Mouse (Mus musculus) neural tube, embryonic 12.5 days (tissue): Measurements from ENCODE around the gene Fam118b. TPM values are rescaled to one million over a fixed set of nuclear protein-coding genes. Genes with fewer than 3 reads are reported as not detected.

Experiments used
- ATAC-seq: fragments of 200-750 bp; cut with Nextera tagmentation; 2 replicates; pipeline ENCODE4 v1.8.0; 2017; ENCODE audit warnings: low read depth, mild to moderate bottlenecking, moderate TSS enrichment, moderate library complexity; ENCODE audit not compliant: low FRiP score
- H3K27ac ChIP-seq: fragments of 300-500 bp; sonication (generic); 2 replicates; pipeline ENCODE4 v1.5.1; 2016
- H3K27me3 ChIP-seq: fragments of 300-500 bp; sonication (generic); replicated peaks from 2 replicates; pipeline ENCODE4 v1.6.1; 2016; ENCODE audit warnings: mild to moderate bottlenecking
- H3K36me3 ChIP-seq: fragments of 300-500 bp; sonication (generic); 2 replicates; pipeline ENCODE4 v1.6.1; 2016; ENCODE audit warnings: mild to moderate bottlenecking
- H3K4me1 ChIP-seq: fragments of 300-500 bp; sonication (generic); 2 replicates; pipeline ENCODE4 v1.6.1; 2016
- H3K4me2 ChIP-seq: fragments of 300-500 bp; sonication (generic); replicated peaks from 2 replicates; pipeline ENCODE4 v1.6.1; 2016; ENCODE audit warnings: mild to moderate bottlenecking
- H3K4me3 ChIP-seq: fragments of 300-500 bp; sonication (generic); 2 replicates; pipeline ENCODE4 v1.5.1; 2016
- H3K9ac ChIP-seq: fragments of 300-500 bp; sonication (generic); 2 replicates; pipeline ENCODE4 v1.6.1; 2016; ENCODE audit warnings: mild to moderate bottlenecking
- H3K9me3 ChIP-seq: fragments of 300-500 bp; sonication (generic); 2 replicates; pipeline ENCODE4 v1.6.1; 2016; ENCODE audit warnings: mild to moderate bottlenecking
- WGBS: fragments of 180-500 bp; shearing (Covaris S2); methylation state at CpG from one replicate; pipeline ENCODE4 v1.1.7; 2016; 5-methylcytosine and 5-hydroxymethylcytosine counted together
- polyA plus RNA-seq: library from polyadenylated mRNA; unstranded; fragments of >200 nt; fragmentation: Nextera tagmentation; extraction: Ambion mirVana; gene quantifications from 2 replicates; pipeline ENCODE4 v1.2.1, GENCODE M21; 2016

Gene Fam118b
- polyA plus RNA-seq, 1 experiment from 2014 or later, result 68.3 TPM

GRCm38 (mm10) chr9:35187351-35187903 is 80.2 kb downstream of the Fam118b start:
- ATAC-seq, result no peak
- 91% methylated on average over 10 of the region's 10 CpGs for WGBS
- Histone ChIP-seq H3K27me3 (no peaks in the 10 kb centered on the region), H3K27ac (no peak overlapping the region), H3K4me2 (no peak overlapping the region), H3K4me3 (no peak overlapping the region), H3K9ac (no peak overlapping the region), H3K9me3 (no peaks in the 10 kb centered on the region), H3K36me3 (peaks cover 34% of the 10 kb centered on the region; the same call in 1 of the 2 replicates), H3K4me1 (no peaks in the 10 kb centered on the region)

DNA sequence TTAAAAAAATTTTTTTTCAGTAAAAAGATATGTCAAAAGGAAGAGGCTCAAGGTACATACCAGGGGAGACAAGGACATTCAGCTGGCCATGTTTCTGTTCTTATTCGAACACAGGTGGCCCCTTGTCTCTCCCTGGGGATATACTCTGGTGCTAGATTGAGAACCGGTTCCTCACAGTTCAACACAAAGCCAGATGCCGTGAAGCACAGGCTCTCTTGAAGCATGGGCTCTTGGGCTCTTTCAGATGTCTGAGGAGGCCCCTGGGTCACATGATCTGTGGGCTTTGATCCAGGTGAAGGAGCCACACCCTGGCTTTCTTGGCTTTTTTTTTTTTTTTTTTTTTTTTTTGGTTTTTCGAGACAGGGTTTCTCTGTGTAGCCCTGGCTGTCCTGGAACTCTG is 81.2 kb downstream of the Fam118b start:
- Histone ChIP-seq H3K9ac (no peak overlapping the region), H3K27ac (no peak overlapping the region), H3K27me3 (no peaks in the 10 kb centered on the region), H3K4me1 (no peaks in the 10 kb centered on the region), H3K36me3 (peaks cover 33% of the 10 kb centered on the region; the same call in 1 of the 2 replicates), H3K4me2 (no peak overlapping the region), H3K4me3 (no peak overlapping the region), H3K9me3 (no peaks in the 10 kb centered on the region)
- ATAC-seq, result no peak
- WGBS, result 88% methylated on average over 4 of the region's 4 CpGs

- 77% methylated on average over 5 of the region's 5 CpGs for WGBS
- H3K4me2 ChIP-seq, result no peak overlapping the region
- H3K27ac ChIP-seq, result no peak overlapping the region
- no peaks in the 10 kb centered on the region for H3K9me3 ChIP-seq
- H3K36me3 ChIP-seq, result peaks cover 12% of the 10 kb centered on the region; the same call in 1 of the 2 replicates
- no peak for ATAC-seq
- no peak overlapping the region for H3K9ac ChIP-seq
- H3K4me3 ChIP-seq, result no peak overlapping the region
- no peaks in the 10 kb centered on the region for H3K27me3 ChIP-seq
- no peaks in the 10 kb centered on the region for H3K4me1 ChIP-seq
These were observed 84.2 kb downstream of the Fam118b start for GRCm38 (mm10) chr9:35183359-35183758.

GRCm38 (mm10) chr9:35182832-35183231 is 84.8 kb downstream of the Fam118b start:
- peaks cover 7% of the 10 kb centered on the region; the same call in 1 of the 2 replicates for H3K36me3 ChIP-seq
- no peak overlapping the region for H3K4me2 ChIP-seq
- H3K9me3 ChIP-seq, result no peaks in the 10 kb centered on the region
- H3K4me3 ChIP-seq, result no peak overlapping the region
- H3K27ac ChIP-seq, result no peak overlapping the region
- H3K4me1 ChIP-seq, result no peaks in the 10 kb centered on the region
- no peak for ATAC-seq
- H3K27me3 ChIP-seq, result no peaks in the 10 kb centered on the region
- WGBS, result 90% methylated on average over 2 of the region's 2 CpGs
- no peak overlapping the region for H3K9ac ChIP-seq

- peaks cover 13% of the 10 kb centered on the region; the same call in 1 of the 2 replicates for H3K4me1 ChIP-seq
- H3K27me3 ChIP-seq, result no peaks in the 10 kb centered on the region
- peak overlapping the region; percentile 51; the same call in 1 of the 2 replicates for H3K9ac ChIP-seq
- H3K4me3 ChIP-seq, result peak overlapping the region; percentile 63
- H3K36me3 ChIP-seq, result no peaks in the 10 kb centered on the region
- 52% methylated on average over 14 of the region's 14 CpGs for WGBS
- H3K4me2 ChIP-seq, result peak overlapping the region; percentile 74
- H3K27ac ChIP-seq, result no peak overlapping the region
- no peaks in the 10 kb centered on the region for H3K9me3 ChIP-seq
- ATAC-seq, result peak; percentile 41
These were observed 91.4 kb downstream of the Fam118b start for GRCm38 (mm10) chr9:35176124-35176659.

GRCm38 (mm10) chr9:35175251-35176123 is 92.1 kb downstream of the Fam118b start, which contains the start of gene Dcps:
Gene Dcps (minus strand): TSS chr9:35176061.
- Histone ChIP-seq H3K4me3 (peak within 1 kb of the TSS; percentile 63), H3K27me3 (no peaks in the 10 kb centered on the region), H3K4me2 (peak within 1 kb of the TSS; percentile 74), H3K9ac (peak within 1 kb of the TSS; percentile 51), H3K36me3 (peaks cover 4% of the 10 kb centered on the region; the same call in 1 of the 2 replicates), H3K9me3 (no peaks in the 10 kb centered on the region), H3K4me1 (peaks cover 13% of the 10 kb centered on the region; the same call in 1 of the 2 replicates), H3K27ac (no peak within 1 kb of the TSS)
- ATAC-seq, result peak; percentile 98
- under 1% methylated on average over 38 of the region's 38 CpGs for WGBS

GRCm38 (mm10) chr9:35173331-35173730 is 94.3 kb downstream of the Fam118b start:
- ATAC-seq, result no peak
- no peak overlapping the region for H3K9ac ChIP-seq
- no peak overlapping the region for H3K27ac ChIP-seq
- peaks cover 10% of the 10 kb centered on the region for H3K36me3 ChIP-seq
- H3K9me3 ChIP-seq, result no peaks in the 10 kb centered on the region
- peaks cover 13% of the 10 kb centered on the region; the same call in 1 of the 2 replicates for H3K4me1 ChIP-seq
- 97% methylated on average over 1 of the region's 1 CpGs for WGBS
- H3K27me3 ChIP-seq, result no peaks in the 10 kb centered on the region
- H3K4me2 ChIP-seq, result no peak overlapping the region
- H3K4me3 ChIP-seq, result no peak overlapping the region

GRCm38 (mm10) chr9:35170071-35170470 is 97.5 kb downstream of the Fam118b start:
- no peaks in the 10 kb centered on the region for H3K9me3 ChIP-seq
- H3K36me3 ChIP-seq, result peaks cover 10% of the 10 kb centered on the region
- H3K4me2 ChIP-seq, result no peak overlapping the region
- no peak overlapping the region for H3K27ac ChIP-seq
- no peak overlapping the region for H3K9ac ChIP-seq
- no peak overlapping the region for H3K4me3 ChIP-seq
- WGBS, result 90% methylated on average over 7 of the region's 7 CpGs
- no peaks in the 10 kb centered on the region for H3K27me3 ChIP-seq
- no peak for ATAC-seq
- H3K4me1 ChIP-seq, result peaks cover 17% of the 10 kb centered on the region; the same call in 1 of the 2 replicates

Other genes starting within 250 kb of the Fam118b start
- 11.5 and 11.8 TPM in 2 replicates for gene St3gal4, start 148.5 kb downstream of the Fam118b start, polyA plus RNA-seq
- gene Dcps, start 91.7 kb downstream of the Fam118b start, polyA plus RNA-seq, result 71.7 and 83.2 TPM in 2 replicates
- 78.0 and 79.1 TPM in 2 replicates for gene Srpr, start 67.6 kb downstream of the Fam118b start, polyA plus RNA-seq
- 9.7 and 10.5 TPM in 2 replicates for gene Tirap, start 67.5 kb downstream of the Fam118b start, polyA plus RNA-seq
- gene Foxred1, start 56.8 kb downstream of the Fam118b start, polyA plus RNA-seq, result 49.2 and 50.1 TPM in 2 replicates
- 24.4 and 25.1 TPM in 2 replicates for gene Rpusd4, start 60 bp upstream of the Fam118b start, polyA plus RNA-seq
- gene Cdon, start 153.3 kb upstream of the Fam118b start, polyA plus RNA-seq, result 8.5 and 9.5 TPM in 2 replicates